Mouse (Mus musculus) left cerebral cortex, postnatal 25 days (tissue): ENCODE data around the gene Barhl2. TPM values are rescaled to one million over a fixed set of nuclear protein-coding genes. Genes with fewer than 3 reads are reported as not detected.
A peak's percentile ranks its signal among the peaks of the same experiment; 100 is the strongest.

Experiments
- DNase-seq, 2 experiments: peaks; one replicate each; pipeline ENCODE4 v3.0.0; 2022; ENCODE audit warnings: low spot score in 2 of 2, mixed read lengths in 1 of 2
- intact Hi-C: fragments of 180-260 bp; cut with DNase I; formaldehyde crosslinking; loops from one replicate; pipeline ENCODE4 v1.15.1; 2025
- total RNA-seq, 2 experiments: library from RNA; stranded (reverse); gene quantifications; 2 replicates each; pipeline ENCODE4 v1.2.3; 2021

The Barhl2 gene
- total RNA-seq, result 1 to 10 TPM in 1 of 2 experiments, under 1 TPM in 1; 0.82 to 1.5 TPM

GRCm38 (mm10) chr5:106457986-106458476 is at the start of gene Barhl2:
Gene Barhl2 (minus strand): TSS chr5:106458166.
- intact Hi-C loops, result loop anchor here (5.0 kb wide), 1 partner anchor 104 kb away; no protein-coding TSS in a partner anchor
- no peak for DNase-seq

- DNase-seq, result peak in 1 of 2 experiments; percentile 47
- intact Hi-C loops, result no loop called here
These were observed 48.1 kb upstream of the Barhl2 start for GRCm38 (mm10) chr5:106506061-106506460.

- intact Hi-C loops, result loop anchor here (5.0 kb wide), 1 partner anchor 54 kb away; no protein-coding TSS in a partner anchor
These were observed 44.9 kb upstream of the Barhl2 start for GRCm38 (mm10) chr5:106502684-106503545.

GRCm38 (mm10) chr5:106502271-106502670 is 44.3 kb upstream of the Barhl2 start:
- no peak for DNase-seq
- intact Hi-C loops, result loop anchor here (5.0 kb wide), 1 partner anchor 55 kb away; no protein-coding TSS in a partner anchor

More at GRCm38 (mm10) chr5:106502684-106503545, 44.9 kb upstream of the Barhl2 start:
- DNase-seq, result no peak

GRCm38 (mm10) chr5:106491771-106492170 is 33.8 kb upstream of the Barhl2 start:
- DNase-seq, result peak in 1 of 2 experiments; percentile 23
- intact Hi-C loops, result no loop called here

- intact Hi-C loops, result loop anchor here (5.0 kb wide), 1 partner anchor 1250 kb away; no protein-coding TSS in a partner anchor
- DNase-seq, result no peak
These were observed 14.1 kb upstream of the Barhl2 start for GRCm38 (mm10) chr5:106472105-106472500.

GRCm38 (mm10) chr5:106471235-106472104 is 13.5 kb upstream of the Barhl2 start:
- DNase-seq, result no peak
- intact Hi-C loops, result loop anchor here (5.0 kb wide), 1 partner anchor 1251 kb away; no protein-coding TSS in a partner anchor

- no peak for DNase-seq
- intact Hi-C loops, result loop anchor here (5.0 to 10.0 kb wide), 2 partner anchors 107 to 330 kb away; no protein-coding TSS in a partner anchor
These were observed 7.3 kb upstream of the Barhl2 start for GRCm38 (mm10) chr5:106465129-106465790.

GRCm38 (mm10) chr5:106464336-106465128 is 6.6 kb upstream of the Barhl2 start:
- intact Hi-C loops, result loop anchor here (5.0 to 10.0 kb wide), 4 partner anchors 108 to 462 kb away; no protein-coding TSS in a partner anchor
- peak in 1 of 2 experiments; percentile 5 for DNase-seq

GRCm38 (mm10) chr5:106463661-106464191 is 5.8 kb upstream of the Barhl2 start:
- peak in 1 of 2 experiments; percentile 2 for DNase-seq
- intact Hi-C loops, result loop anchor here (5.0 to 10.0 kb wide), 3 partner anchors 184 to 461 kb away; no protein-coding TSS in a partner anchor

- peak in 1 of 2 experiments; percentile 24 for DNase-seq
These were observed 3.9 kb upstream of the Barhl2 start for GRCm38 (mm10) chr5:106461913-106462312.

GRCm38 (mm10) chr5:106461431-106461830 is 3.5 kb upstream of the Barhl2 start:
- peak in 1 of 2 experiments; percentile 2 for DNase-seq
- intact Hi-C loops, result loop anchor here (5.0 to 10.0 kb wide), 3 partner anchors 186 to 459 kb away; no protein-coding TSS in a partner anchor

More at GRCm38 (mm10) chr5:106461913-106462312, 3.9 kb upstream of the Barhl2 start:
- intact Hi-C loops, result loop anchor here (5.0 to 10.0 kb wide), 3 partner anchors 185 to 460 kb away; no protein-coding TSS in a partner anchor

- intact Hi-C loops, result loop anchor here (5.0 to 10.0 kb wide), 3 partner anchors 187 to 458 kb away; no protein-coding TSS in a partner anchor
- no peak for DNase-seq
These were observed 2.6 kb upstream of the Barhl2 start for GRCm38 (mm10) chr5:106460535-106460934.

- peak in 1 of 2 experiments; percentile 2 for DNase-seq
- intact Hi-C loops, result loop anchor here (5.0 to 10.0 kb wide), 3 partner anchors 187 to 458 kb away; no protein-coding TSS in a partner anchor
These were observed 2.1 kb upstream of the Barhl2 start for GRCm38 (mm10) chr5:106460001-106460511.

GRCm38 (mm10) chr5:106459120-106459641 is 1.2 kb upstream of the Barhl2 start:
- intact Hi-C loops, result loop anchor here (5.0 kb wide), 1 partner anchor 103 kb away; no protein-coding TSS in a partner anchor
- peak in 1 of 2 experiments; percentile 6 for DNase-seq

GRCm38 (mm10) chr5:106458477-106459119 is 632 bp upstream of the Barhl2 start:
- intact Hi-C loops, result loop anchor here (5.0 kb wide), 1 partner anchor 104 kb away; no protein-coding TSS in a partner anchor

More at GRCm38 (mm10) chr5:106458477-106459119, 632 bp upstream of the Barhl2 start:
- peak in 1 of 2 experiments; percentile 1 for DNase-seq
